Mouse (Mus musculus): ENCODE measurements around the gene Hoxb13.

GRCm38 (mm10) chr11:96195769-96196280 lies 1.7 kb downstream of the Hoxb13 start:
- no peak for TF ChIP-seq POLR2A (IDR thresholded peaks at IDR 0.05; ENCODE audit: borderline replicate concordance, control insufficient read depth, low read depth, low read length)
- TF ChIP-seq CTCF (IDR thresholded peaks at IDR 0.05; ENCODE audit: control insufficient read depth, insufficient read depth, low read length), result no peak
